Mouse (Mus musculus): ENCODE measurements around the gene Phlpp2.
A peak's percentile ranks its signal among the peaks of the same experiment; 100 is the strongest.
"Not testable (repeated sequence)": the region's sequence is repeated elsewhere in the genome, so short reads cannot be mapped to it uniquely, and the experiment has no call there.

The Phlpp2 gene

DNA sequence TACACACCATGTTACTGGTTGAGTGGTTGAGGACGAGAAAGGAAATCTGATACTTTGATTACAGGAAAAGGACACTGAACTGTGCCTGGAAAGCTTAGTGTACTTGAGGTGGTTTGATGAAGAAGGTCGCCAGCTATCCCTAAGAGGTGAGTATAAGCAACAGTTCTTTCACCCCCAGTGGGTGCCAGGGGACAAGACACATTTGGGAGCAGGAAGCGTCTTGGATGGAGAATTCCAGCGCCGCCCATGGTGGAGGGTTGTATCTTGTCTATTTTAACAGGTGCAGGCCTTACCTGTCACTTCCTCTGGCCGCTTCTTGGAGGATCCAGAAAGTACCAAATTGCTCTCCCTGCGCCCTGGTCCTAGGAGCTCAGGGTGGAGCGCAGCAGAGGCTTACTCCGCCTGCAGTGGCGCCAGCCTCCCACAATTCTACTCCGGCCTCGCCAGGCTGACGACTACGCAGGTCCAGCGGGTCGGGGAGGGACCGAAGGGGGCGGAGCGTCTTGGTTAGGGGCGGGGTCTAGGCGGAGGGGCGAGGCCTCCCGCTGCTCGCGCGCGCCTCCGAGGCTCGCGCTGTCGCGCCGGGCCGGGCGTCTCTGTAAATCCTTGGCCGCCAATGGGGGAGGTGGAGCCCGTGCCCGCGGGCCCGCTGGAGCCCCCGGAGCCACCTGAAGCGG, at the start of gene Phlpp2:
Gene Phlpp2, plus strand, starts transcription at position 540 of the 677 bp plus-strand sequence.
- peak; percentile 95 to 96 for DNase-seq

GRCm38 (mm10) chr8:109823561-109823960, 44.8 kb upstream of the Phlpp2 start:
- no peak for DNase-seq

GRCm38 (mm10) chr8:109839822-109840221, 28.5 kb upstream of the Phlpp2 start:
- no peak for DNase-seq

- no peak for DNase-seq
Measured at GRCm38 (mm10) chr8:109842468-109842867, 25.9 kb upstream of the Phlpp2 start.

DNA sequence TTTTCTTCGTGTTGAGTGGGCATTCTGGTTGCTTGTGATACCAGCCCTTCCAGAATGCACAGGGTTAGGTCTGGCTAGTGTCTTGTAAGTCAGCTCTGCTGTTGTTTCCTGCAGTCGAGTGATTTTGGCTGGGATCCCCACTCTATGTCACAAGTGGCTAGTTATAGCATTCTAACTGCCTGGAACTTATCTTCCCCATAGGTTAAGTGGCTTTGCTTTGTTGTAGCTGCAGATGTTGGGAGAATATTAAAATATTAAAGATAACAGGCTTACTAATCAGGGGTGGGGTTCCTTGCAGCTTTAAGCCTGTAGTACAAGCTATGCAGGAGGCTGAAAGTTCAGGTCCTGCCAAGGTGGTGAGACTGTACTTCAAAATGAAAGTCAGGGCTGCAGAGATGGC, 20.5 kb upstream of the Phlpp2 start:
- no peak for DNase-seq

- no peak for DNase-seq
Measured at GRCm38 (mm10) chr8:109848981-109849380, 19.4 kb upstream of the Phlpp2 start.

GRCm38 (mm10) chr8:109853423-109853822, 14.9 kb upstream of the Phlpp2 start:
- DNase-seq: peak; percentile 64 to 71

- no peak for DNase-seq
Measured at GRCm38 (mm10) chr8:109854522-109854921, 13.8 kb upstream of the Phlpp2 start.

GRCm38 (mm10) chr8:109855451-109855850, 12.9 kb upstream of the Phlpp2 start:
- no peak for DNase-seq

DNA sequence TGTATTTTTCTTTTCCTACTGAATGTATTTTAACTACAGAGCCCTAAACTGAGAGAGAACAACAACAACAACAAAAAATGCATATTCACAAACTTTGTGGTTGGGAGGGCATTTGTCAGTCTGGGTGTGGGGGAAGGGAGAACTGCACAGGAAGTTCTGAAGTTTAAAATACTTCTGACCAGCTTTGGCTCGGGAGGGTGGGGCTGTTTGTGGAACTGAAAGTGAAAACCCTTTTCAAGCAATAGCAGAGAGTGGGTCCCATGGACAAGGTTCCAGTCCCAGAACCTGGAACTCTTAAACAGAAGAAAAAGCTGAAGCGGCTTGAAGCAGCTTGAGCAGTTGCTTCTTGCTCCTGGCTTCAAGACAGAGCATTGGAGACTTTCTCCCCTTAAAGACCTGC, 4.9 kb upstream of the Phlpp2 start:
- peak; percentile 68 to 73 for DNase-seq

- DNase-seq: no peak
Measured at GRCm38 (mm10) chr8:109864798-109865197, 3.5 kb upstream of the Phlpp2 start.

- DNase-seq: no peak
Measured at GRCm38 (mm10) chr8:109865536-109865935, 2.8 kb upstream of the Phlpp2 start.

GRCm38 (mm10) chr8:109866690-109867089, 1.7 kb upstream of the Phlpp2 start:
- DNase-seq: no peak

DNA sequence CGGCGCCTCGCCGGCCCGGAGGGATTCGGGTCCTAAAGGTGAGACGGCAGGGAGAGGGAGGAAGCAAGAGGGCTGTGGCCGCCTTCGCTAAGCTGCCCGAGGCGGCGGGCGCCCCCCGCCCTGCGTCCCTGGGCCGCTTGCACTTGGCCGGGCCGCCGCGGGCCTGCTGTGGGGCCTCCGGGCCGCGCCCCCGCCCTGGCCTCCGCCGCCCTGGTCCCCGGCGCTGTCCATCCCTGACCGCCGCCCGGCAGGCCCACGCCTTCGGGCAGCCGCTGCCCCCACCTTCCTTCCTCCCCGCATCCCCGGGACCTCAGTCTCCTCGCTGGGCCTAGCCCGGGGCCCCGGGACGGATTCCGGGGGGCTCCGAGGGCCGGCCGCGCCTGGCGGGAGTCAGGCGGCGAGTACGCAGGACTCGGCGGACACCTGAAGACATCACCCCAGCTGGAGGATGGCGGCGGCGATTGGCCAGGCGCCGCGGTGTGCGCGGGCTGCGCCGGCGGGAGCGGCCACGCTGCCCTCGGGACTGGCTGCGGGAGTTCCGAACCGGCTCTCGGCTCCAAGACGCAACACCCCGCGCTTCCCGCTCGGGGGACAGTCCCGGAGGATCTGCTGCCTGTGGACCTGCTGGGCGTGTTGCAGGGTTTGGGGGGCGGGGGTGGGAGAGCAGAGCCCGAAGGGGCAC, 479 bp downstream of the Phlpp2 start:
- DNase-seq: peak; percentile 30 to 43

- no peak for DNase-seq
Measured at GRCm38 (mm10) chr8:109871056-109871455, 2.7 kb downstream of the Phlpp2 start.

- not testable (repeated sequence) for DNase-seq
Measured at GRCm38 (mm10) chr8:109873800-109874199, 5.5 kb downstream of the Phlpp2 start.

DNA sequence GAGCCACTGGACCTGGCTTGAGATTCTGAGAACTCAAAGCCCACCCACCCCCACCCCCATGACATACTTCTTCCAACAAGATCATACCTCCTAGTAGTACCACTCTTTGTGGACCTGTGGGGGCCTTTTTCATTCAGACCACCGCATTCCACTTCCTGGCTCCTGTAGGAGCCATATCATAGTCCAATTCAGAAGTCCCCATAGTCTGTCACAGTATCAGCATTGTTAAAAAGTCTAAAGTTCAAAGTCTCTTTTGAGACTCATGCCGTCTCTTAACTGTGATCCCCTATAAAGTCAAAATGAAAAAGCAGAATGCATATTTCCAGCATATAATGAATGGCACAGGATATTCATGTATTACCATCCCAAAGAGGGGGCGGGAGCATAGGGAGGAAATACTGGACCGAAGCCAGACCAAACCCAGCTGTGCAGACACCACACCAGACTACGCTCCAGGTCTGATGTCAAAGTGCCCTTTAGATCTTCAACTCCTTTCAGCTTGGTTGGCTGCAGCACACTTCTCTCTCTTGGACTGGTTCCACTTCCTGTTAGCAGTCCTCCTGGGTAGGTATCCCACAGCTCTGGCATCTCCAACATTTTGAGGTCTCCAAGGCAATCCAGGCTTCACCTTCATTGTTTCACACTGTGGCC, 11.8 kb downstream of the Phlpp2 start:
- no peak for DNase-seq

GRCm38 (mm10) chr8:109885294-109885693, 17.0 kb downstream of the Phlpp2 start:
- no peak for DNase-seq

- no peak for DNase-seq
Measured at GRCm38 (mm10) chr8:109889211-109889610, 20.9 kb downstream of the Phlpp2 start.

GRCm38 (mm10) chr8:109890794-109891585, 22.6 kb downstream of the Phlpp2 start:
- DNase-seq: no peak

DNA sequence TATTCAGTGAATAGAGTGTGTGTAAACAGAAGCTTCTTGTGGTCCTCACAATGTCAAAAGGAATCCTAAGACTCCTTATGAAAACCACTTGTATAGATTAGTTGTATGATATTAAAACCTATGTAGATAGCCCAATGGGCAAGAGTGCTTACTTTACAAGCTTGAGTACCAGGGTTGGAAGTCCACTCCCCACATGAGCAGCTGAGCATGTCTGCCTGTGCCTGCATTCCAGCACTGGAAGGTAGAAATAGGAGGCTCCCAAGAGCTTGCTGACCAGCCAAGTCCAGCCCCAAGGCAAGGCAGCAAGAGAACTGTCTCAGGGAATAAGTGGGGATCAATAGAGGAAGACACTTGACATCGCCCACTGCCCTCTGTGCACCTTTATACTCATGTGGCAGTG, 26.3 kb downstream of the Phlpp2 start:
- DNase-seq: no peak

- DNase-seq: no peak
Measured at GRCm38 (mm10) chr8:109895355-109895754, 27.0 kb downstream of the Phlpp2 start.

DNA sequence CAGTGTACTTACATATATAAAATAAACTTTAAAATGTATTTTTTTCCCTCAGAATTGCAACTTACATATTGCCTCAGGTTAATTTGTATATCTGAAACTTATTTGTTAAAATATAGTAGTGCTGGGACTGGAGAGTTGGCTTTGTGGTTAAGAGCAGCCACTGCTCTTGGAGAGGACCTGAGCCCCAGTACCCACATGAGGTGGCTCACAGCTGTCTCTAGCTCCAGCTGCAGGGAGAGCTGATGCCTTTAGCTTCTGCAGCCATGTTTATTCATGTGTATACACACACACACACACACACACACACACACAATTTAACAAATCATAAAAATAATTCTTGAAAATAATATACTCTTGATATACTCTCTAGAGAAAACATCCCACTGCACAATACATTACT, 34.0 kb downstream of the Phlpp2 start:
- no peak for DNase-seq

Measured in lung, adult 18-20 months (tissue).